Mouse (Mus musculus) adrenal gland, adult 10 weeks (tissue): ENCODE results near the gene Hexim1. TPM values are rescaled to one million over a fixed set of nuclear protein-coding genes. Genes with fewer than 3 reads are reported as not detected.

Source experiments
- polyA plus RNA-seq: library from polyadenylated mRNA; stranded (reverse); fragments of 350-450 nt; fragmentation: Illumina TruSeq; extraction: RNeasy Lipid Tissue Mini Kit (QIAGEN cat#74804); gene quantifications from one replicate; pipeline ENCODE4 v1.2.3, GENCODE M21; 2014; ENCODE audit warnings: low read depth, low replicate concordance

Gene Hexim1
- 73.2 TPM for polyA plus RNA-seq

GRCm38 (mm10) chr11:103116008-103116818 is at the start of gene Hexim1:
Gene Hexim1, plus strand, starts transcription at chr11:103116231.

DNA sequence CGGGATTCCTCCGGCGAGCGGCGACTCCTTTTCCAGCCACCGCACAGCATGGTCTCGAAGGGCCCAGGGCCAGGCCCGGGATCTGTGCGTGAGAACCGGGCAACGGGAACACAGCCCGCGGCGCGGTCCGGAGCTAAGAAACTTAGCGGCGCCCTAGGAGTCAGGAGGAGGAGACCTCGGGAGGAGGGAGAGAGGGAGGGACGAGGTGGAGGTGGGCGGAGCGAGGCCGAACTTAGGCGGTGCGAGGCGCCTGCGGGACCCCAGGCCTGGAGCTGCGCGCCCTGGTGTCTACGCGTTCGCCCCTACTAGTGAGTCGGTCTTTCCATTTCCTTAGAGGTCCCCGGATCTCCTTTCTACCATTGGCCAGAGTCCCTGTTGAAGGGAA is 14.6 kb upstream of the Hexim1 start, which contains the start of the genes Plcd3 and Acbd4:
TSS of gene Plcd3 (minus strand) at position 178 of the 385 bp plus-strand sequence.
TSS of gene Acbd4 (plus strand) at position 202 of the 385 bp plus-strand sequence.

DNA sequence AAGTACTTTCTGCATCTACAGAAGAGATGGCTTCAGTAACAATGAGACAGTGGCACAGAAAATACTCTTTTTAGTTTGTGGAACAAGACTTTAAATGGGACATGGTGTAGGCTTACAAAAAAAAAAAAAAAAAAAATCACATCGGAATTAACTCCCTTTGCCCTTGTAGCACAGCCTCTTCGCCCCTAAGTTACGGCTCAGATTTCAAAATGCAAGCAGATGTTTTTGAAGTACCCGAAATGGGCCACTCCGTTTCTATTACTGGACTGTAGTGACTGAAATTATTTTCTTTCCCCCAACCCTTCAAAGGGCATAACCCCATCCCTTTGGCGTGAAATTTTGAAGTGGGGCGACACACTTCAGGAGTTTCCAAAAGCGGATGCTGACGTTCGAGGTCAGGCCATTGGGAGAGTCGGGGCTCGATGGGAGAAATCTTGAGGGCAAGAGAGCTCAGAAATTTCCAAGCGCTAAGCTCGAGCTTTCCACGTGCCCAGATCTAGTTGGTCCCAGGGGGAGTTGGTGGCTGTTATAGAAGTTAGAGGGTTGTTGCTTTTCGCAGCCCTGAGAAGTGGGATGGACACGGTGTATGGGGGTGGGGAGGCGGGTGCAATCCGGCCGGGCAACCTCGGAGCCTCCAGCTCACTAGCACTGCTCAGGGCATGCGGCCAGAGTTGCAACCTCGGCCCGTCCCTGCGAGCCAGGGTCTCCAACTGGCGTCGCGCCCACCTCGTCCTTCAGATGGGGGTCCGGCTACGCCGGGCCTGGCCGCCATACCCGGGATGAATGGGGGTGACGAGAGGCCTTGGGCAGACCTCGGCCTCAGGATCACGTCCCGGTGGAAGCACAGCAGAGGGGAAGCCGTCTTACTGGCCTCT is 15.9 kb downstream of the Hexim1 start, which contains the start of gene Hexim2:
TSS of gene Hexim2 (plus strand) at position 729 of the 875 bp plus-strand sequence.

Other genes starting within 250 kb of the Hexim1 start
- 36.6 TPM for gene Eftud2, start 235.2 kb upstream of the Hexim1 start, polyA plus RNA-seq
- 0.41 TPM for gene Ccdc103, start 235.0 kb upstream of the Hexim1 start, polyA plus RNA-seq
- not detected for gene Fam187a, start 231.1 kb upstream of the Hexim1 start, polyA plus RNA-seq
- gene Gfap, start 215.3 kb upstream of the Hexim1 start, polyA plus RNA-seq: 0.76 TPM
- gene Kif18b, start 191.1 kb upstream of the Hexim1 start, polyA plus RNA-seq: not detected
- 0.41 TPM for gene C1ql1, start 169.5 kb upstream of the Hexim1 start, polyA plus RNA-seq
- 18.6 TPM for gene Nmt1, start 88.0 kb upstream of the Hexim1 start, polyA plus RNA-seq
- gene Dcakd, start 87.9 kb upstream of the Hexim1 start, polyA plus RNA-seq: 20.1 TPM
- not detected for gene Plcd3, start 14.6 kb upstream of the Hexim1 start, polyA plus RNA-seq
- gene Acbd4, start 14.5 kb upstream of the Hexim1 start, polyA plus RNA-seq: 7.2 TPM
- gene Hexim2, start 16.2 kb downstream of the Hexim1 start, polyA plus RNA-seq: 0.58 TPM
- gene Fmnl1, start 54.9 kb downstream of the Hexim1 start, polyA plus RNA-seq: 2.2 TPM
- gene 1700023F06Rik, start 92.3 kb downstream of the Hexim1 start, polyA plus RNA-seq: not detected
- not detected for gene Spata32, start 102.2 kb downstream of the Hexim1 start, polyA plus RNA-seq
- gene Map3k14, start 151.2 kb downstream of the Hexim1 start, polyA plus RNA-seq: not detected
- gene Arhgap27, start 247.5 kb downstream of the Hexim1 start, polyA plus RNA-seq: 0.23 TPM